Mouse (Mus musculus) liver, adult 2 months (tissue): ENCODE measurements around the gene 4930432K21Rik.

Experiments used
- CTCF ChIP-seq: fragments of 200-500 bp; IDR thresholded peaks from 2 replicates; pipeline ENCODE4 v1.5.1; 2011; ENCODE audit warnings: low read depth, low read length, control low read depth
- POLR2A ChIP-seq: fragments of 200-500 bp; IDR thresholded peaks from 2 replicates; pipeline ENCODE4 v1.6.1; 2011; ENCODE audit warnings: low read length, control low read depth; ENCODE audit not compliant: insufficient read depth; ENCODE audit errors: extremely low read depth

DNA sequence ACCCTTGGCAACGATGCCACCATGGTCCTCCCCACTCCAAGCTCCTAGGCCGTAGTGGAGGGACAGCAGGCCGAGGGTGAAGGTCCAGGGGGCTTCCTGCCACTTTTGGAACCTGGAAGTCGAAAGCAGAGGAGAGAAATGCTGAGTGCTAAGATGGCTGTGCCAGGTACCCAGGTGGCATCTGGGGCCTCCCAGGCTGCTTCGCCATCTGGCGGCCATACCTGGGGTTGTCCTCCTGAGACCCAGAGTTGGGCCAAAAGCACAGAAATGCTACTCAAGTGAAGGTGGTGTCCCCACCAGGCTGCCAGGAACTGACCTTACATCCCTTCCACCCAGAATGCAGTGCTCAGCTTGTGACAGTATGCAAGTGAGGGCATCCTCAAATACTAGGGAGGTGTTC is 26.0 kb downstream of the 4930432K21Rik start:
- TF ChIP-seq CTCF, result peak; percentile 65
- TF ChIP-seq POLR2A, result no peak
